Mouse (Mus musculus) liver, embryonic 15.5 days (tissue): ENCODE measurements at regions not wholly inside any gene's neighbourhood (a gene's known extent, or its start where the extent isn't known, plus 50 kb on each side); places are given as distances from the start of the nearest gene placed in this dataset.

Experiments
- ATAC-seq: fragments of 200-750 bp; cut with Nextera tagmentation; 2 replicates; pipeline ENCODE4 v1.8.0; 2017; ENCODE audit warnings: moderate number of reproducible peaks, mild to moderate bottlenecking, moderate library complexity; ENCODE audit not compliant: insufficient read depth
- H3K27ac ChIP-seq: fragments of 300-500 bp; sonication (generic); replicated peaks from 2 replicates; pipeline ENCODE4 v1.5.1; 2015; ENCODE audit warnings: mild to moderate bottlenecking, inconsistent platforms
- H3K27me3 ChIP-seq: fragments of 300-500 bp; sonication (generic); 2 replicates; pipeline ENCODE4 v1.6.1; 2015; ENCODE audit warnings: mild to moderate bottlenecking, inconsistent platforms
- H3K36me3 ChIP-seq: fragments of 300-500 bp; sonication (generic); replicated peaks from 2 replicates; pipeline ENCODE4 v1.6.1; 2015; ENCODE audit warnings: moderate library complexity, mild to moderate bottlenecking, inconsistent platforms
- H3K4me1 ChIP-seq: fragments of 300-500 bp; sonication (generic); replicated peaks from 2 replicates; pipeline ENCODE4 v1.6.1; 2015; ENCODE audit warnings: inconsistent platforms
- H3K4me2 ChIP-seq: fragments of 300-500 bp; sonication (generic); 2 replicates; pipeline ENCODE4 v1.6.1; 2015; ENCODE audit warnings: moderate library complexity, mild to moderate bottlenecking, inconsistent platforms
- H3K4me3 ChIP-seq: fragments of 300-500 bp; sonication (generic); replicated peaks from 2 replicates; pipeline ENCODE4 v1.5.1; 2015; ENCODE audit warnings: mild to moderate bottlenecking, inconsistent platforms
- H3K9ac ChIP-seq: fragments of 300-500 bp; sonication (generic); 2 replicates; pipeline ENCODE4 v1.6.1; 2015; ENCODE audit warnings: moderate library complexity, mild to moderate bottlenecking, inconsistent platforms
- H3K9me3 ChIP-seq: fragments of 300-500 bp; sonication (generic); replicated peaks from 2 replicates; pipeline ENCODE4 v1.6.1; 2016; ENCODE audit warnings: inconsistent platforms
- WGBS: fragments of 180-500 bp; shearing (Covaris S2); methylation state at CpG from one replicate; pipeline ENCODE4 v1.1.7; 2015; ENCODE audit warnings: mixed read lengths; ENCODE audit not compliant: insufficient replicate concordance; 5-methylcytosine and 5-hydroxymethylcytosine counted together

GRCm38 (mm10) chr5:51876846-51877245 lies 309.3 kb upstream of the Ppargc1a start:
- Histone ChIP-seq H3K4me3 (no peak overlapping the region), H3K36me3 (no peaks in the 10 kb centered on the region), H3K27me3 (no peaks in the 10 kb centered on the region), H3K4me2 (no peak overlapping the region), H3K4me1 (no peaks in the 10 kb centered on the region), H3K9ac (no peak overlapping the region), H3K27ac (no peak overlapping the region), H3K9me3 (no peaks in the 10 kb centered on the region)
- WGBS = 49% methylated on average over 2 of the region's 2 CpGs
- ATAC-seq = no peak

GRCm38 (mm10) chr5:51873571-51873970 lies 306.0 kb upstream of the Ppargc1a start:
- ATAC-seq = no peak

GRCm38 (mm10) chr5:51871735-51872134 lies 304.2 kb upstream of the Ppargc1a start:
- ATAC-seq = no peak
- H3K36me3 ChIP-seq = no peaks in the 10 kb centered on the region
- no peak overlapping the region for H3K9ac ChIP-seq
- H3K27ac ChIP-seq = no peak overlapping the region
- no peaks in the 10 kb centered on the region for H3K27me3 ChIP-seq
- 83% methylated on average over 12 of the region's 12 CpGs for WGBS
- H3K9me3 ChIP-seq = no peaks in the 10 kb centered on the region
- no peak overlapping the region for H3K4me2 ChIP-seq
- H3K4me3 ChIP-seq = no peak overlapping the region
- no peaks in the 10 kb centered on the region; the same call in none of the 2 replicates for H3K4me1 ChIP-seq

More at GRCm38 (mm10) chr5:51873571-51873970, 306.0 kb upstream of the Ppargc1a start:
- Histone ChIP-seq H3K4me1 (no peaks in the 10 kb centered on the region; the same call in 1 of the 2 replicates), H3K9me3 (no peaks in the 10 kb centered on the region), H3K27ac (no peak overlapping the region), H3K4me2 (no peak overlapping the region), H3K9ac (no peak overlapping the region), H3K4me3 (no peak overlapping the region), H3K27me3 (no peaks in the 10 kb centered on the region), H3K36me3 (no peaks in the 10 kb centered on the region)
- WGBS = 69% methylated on average over 5 of the region's 5 CpGs

- no peak overlapping the region for H3K4me2 ChIP-seq
- 71% methylated on average over 18 of the region's 18 CpGs for WGBS
- H3K4me1 ChIP-seq = no peaks in the 10 kb centered on the region; the same call in none of the 2 replicates
- no peaks in the 10 kb centered on the region for H3K27me3 ChIP-seq
- H3K9ac ChIP-seq = no peak overlapping the region
- no peaks in the 10 kb centered on the region for H3K9me3 ChIP-seq
- H3K27ac ChIP-seq = no peak overlapping the region
- no peaks in the 10 kb centered on the region for H3K36me3 ChIP-seq
- no peak overlapping the region for H3K4me3 ChIP-seq
- peak; percentile 47 for ATAC-seq
Measured at GRCm38 (mm10) chr5:51868223-51868713, 300.7 kb upstream of the Ppargc1a start.

GRCm38 (mm10) chr5:51866002-51866401 lies 298.5 kb upstream of the Ppargc1a start:
- Histone ChIP-seq H3K27me3 (no peaks in the 10 kb centered on the region), H3K9me3 (no peaks in the 10 kb centered on the region), H3K9ac (no peak overlapping the region), H3K4me2 (no peak overlapping the region), H3K27ac (no peak overlapping the region), H3K4me3 (no peak overlapping the region), H3K36me3 (no peaks in the 10 kb centered on the region), H3K4me1 (no peaks in the 10 kb centered on the region; the same call in none of the 2 replicates)
- no peak for ATAC-seq
- WGBS = 35% methylated on average over 2 of the region's 2 CpGs

GRCm38 (mm10) chr5:51860496-51860895 lies 293.0 kb upstream of the Ppargc1a start:
- 68% methylated on average over 5 of the region's 5 CpGs for WGBS
- no peak overlapping the region for H3K4me3 ChIP-seq

GRCm38 (mm10) chr5:51853456-51854124 lies 286.1 kb upstream of the Ppargc1a start:
- 39% methylated on average over 9 of the region's 9 CpGs for WGBS
- no peak for ATAC-seq
- H3K9me3 ChIP-seq = no peaks in the 10 kb centered on the region
- H3K4me2 ChIP-seq = peak overlapping the region; percentile 33
- H3K4me1 ChIP-seq = no peaks in the 10 kb centered on the region; the same call in 1 of the 2 replicates
- no peak overlapping the region for H3K27ac ChIP-seq
- H3K27me3 ChIP-seq = no peaks in the 10 kb centered on the region
- H3K36me3 ChIP-seq = no peaks in the 10 kb centered on the region
- H3K4me3 ChIP-seq = peak overlapping the region; percentile 36; the same call in 1 of the 2 replicates
- H3K9ac ChIP-seq = no peak overlapping the region

More at GRCm38 (mm10) chr5:51860496-51860895, 293.0 kb upstream of the Ppargc1a start:
- no peak overlapping the region for H3K4me2 ChIP-seq
- no peak overlapping the region for H3K27ac ChIP-seq
- no peaks in the 10 kb centered on the region for H3K27me3 ChIP-seq
- no peaks in the 10 kb centered on the region for H3K36me3 ChIP-seq
- no peak overlapping the region for H3K9ac ChIP-seq
- no peak for ATAC-seq
- H3K9me3 ChIP-seq = no peaks in the 10 kb centered on the region
- no peaks in the 10 kb centered on the region for H3K4me1 ChIP-seq

- ATAC-seq = no peak
- no peak overlapping the region for H3K9ac ChIP-seq
- H3K27me3 ChIP-seq = no peaks in the 10 kb centered on the region
- 81% methylated on average over 9 of the region's 9 CpGs for WGBS
- H3K27ac ChIP-seq = no peak overlapping the region
- no peak overlapping the region for H3K4me3 ChIP-seq
- no peaks in the 10 kb centered on the region for H3K36me3 ChIP-seq
- no peaks in the 10 kb centered on the region; the same call in 1 of the 2 replicates for H3K4me1 ChIP-seq
- H3K4me2 ChIP-seq = no peak overlapping the region
- H3K9me3 ChIP-seq = no peaks in the 10 kb centered on the region
Measured at GRCm38 (mm10) chr5:51850091-51850490, 282.6 kb upstream of the Ppargc1a start.

- WGBS = 71% methylated on average over 5 of the region's 5 CpGs
- no peak for ATAC-seq
Measured at GRCm38 (mm10) chr5:51849236-51849635, 281.7 kb upstream of the Ppargc1a start.

GRCm38 (mm10) chr5:51842189-51842588 lies 274.7 kb upstream of the Ppargc1a start:
- Histone ChIP-seq H3K9me3 (no peaks in the 10 kb centered on the region), H3K4me2 (0 out of 2 replicates have a peak overlapping the region, but pooled peaks have one; percentile 0), H3K27me3 (no peaks in the 10 kb centered on the region), H3K9ac (no peak overlapping the region), H3K4me1 (peaks cover 29% of the 10 kb centered on the region), H3K27ac (no peak overlapping the region), H3K4me3 (no peak overlapping the region), H3K36me3 (no peaks in the 10 kb centered on the region)
- WGBS = 28% methylated on average over 5 of the region's 5 CpGs
- no peak for ATAC-seq

More at GRCm38 (mm10) chr5:51849236-51849635, 281.7 kb upstream of the Ppargc1a start:
- Histone ChIP-seq H3K4me1 (no peaks in the 10 kb centered on the region; the same call in 1 of the 2 replicates), H3K27me3 (no peaks in the 10 kb centered on the region), H3K4me3 (no peak overlapping the region), H3K36me3 (no peaks in the 10 kb centered on the region), H3K9me3 (no peaks in the 10 kb centered on the region), H3K9ac (no peak overlapping the region), H3K4me2 (no peak overlapping the region), H3K27ac (no peak overlapping the region)

- Histone ChIP-seq H3K4me3 (no peak overlapping the region), H3K9me3 (no peaks in the 10 kb centered on the region), H3K27ac (no peak overlapping the region; the same call in 1 of the 2 replicates), H3K36me3 (no peaks in the 10 kb centered on the region), H3K9ac (no peak overlapping the region), H3K27me3 (no peaks in the 10 kb centered on the region), H3K4me1 (peaks cover 29% of the 10 kb centered on the region), H3K4me2 (0 out of 2 replicates have a peak overlapping the region, but pooled peaks have one; percentile 0)
- peak; percentile 59 for ATAC-seq
- 31% methylated on average over 2 of the region's 2 CpGs for WGBS
Measured at GRCm38 (mm10) chr5:51841763-51842162, 274.2 kb upstream of the Ppargc1a start.
